In the genomic region with DNA sequence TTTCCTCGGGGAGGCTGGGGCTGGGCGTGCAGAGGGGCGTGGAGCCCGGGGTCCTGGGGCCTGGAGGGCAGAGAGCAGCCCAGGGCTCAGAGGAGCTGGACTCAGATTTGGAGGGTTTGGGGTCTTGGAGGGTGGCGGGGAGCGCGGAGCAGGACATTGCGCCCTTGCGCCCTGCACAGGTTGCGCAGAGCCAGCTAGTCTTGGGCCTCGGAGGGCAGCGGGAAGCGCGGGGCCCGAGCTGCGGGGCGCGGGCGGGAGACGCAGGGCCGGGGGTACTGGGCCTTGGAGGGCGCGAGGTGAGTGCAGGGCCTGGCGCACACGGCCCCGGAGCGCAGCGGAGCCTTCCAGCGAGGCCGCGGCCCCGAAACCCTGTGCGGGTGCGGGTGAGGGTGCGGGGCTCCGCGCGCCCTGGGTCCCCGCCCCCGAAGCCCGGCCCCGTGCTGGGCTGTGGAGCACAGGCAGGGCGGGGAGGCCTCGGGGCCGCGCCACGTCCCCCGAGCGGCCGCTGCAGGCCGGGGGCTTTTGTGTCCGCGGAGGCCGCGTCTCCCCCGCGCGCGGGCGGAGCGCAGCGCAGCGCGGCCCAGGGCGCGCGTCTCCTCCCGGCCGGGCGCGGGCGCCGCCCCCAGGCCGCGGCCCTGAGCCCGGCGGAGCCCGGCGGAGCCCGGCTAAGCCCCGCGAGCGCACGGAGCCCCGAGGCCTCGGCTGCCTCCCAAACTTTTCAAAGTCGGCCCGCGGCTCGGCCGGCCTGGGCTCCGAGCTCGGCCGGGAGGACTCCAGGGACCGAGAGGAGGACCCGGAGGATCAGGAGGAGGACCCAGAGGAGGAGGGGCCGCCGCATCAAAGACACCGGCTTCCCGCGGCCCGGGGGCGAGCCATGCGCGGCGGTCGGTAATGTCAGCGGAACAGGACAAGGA, we compare ENCODE assay signal across 8 mouse cellular contexts. TPM values are rescaled to one million over a fixed set of nuclear protein-coding genes. Genes with fewer than 3 reads are reported as not detected.
DNase-seq lines count a peak whose midpoint lies in the region; ATAC-seq and TF ChIP-seq lines count a peak whose summit lies in the region.

A gene (plus strand): TSS at position 625 of the 914 bp plus-strand sequence.

- ATAC-seq in inflammation-experienced regulatory T-cells, adult 6 months, result no peak

- TF ChIP-seq POLR2A in small intestine, adult 2 months (IDR thresholded peaks at IDR 0.05; ENCODE audit: low read depth, low read length), result no peak

- H3K9me3 ChIP-seq in hindbrain, embryonic 10.5 days, result no peaks in the 10 kb centered on the region

- peak within 1 kb of the TSS; percentile 74 for H3K4me3 ChIP-seq in hindbrain, embryonic 10.5 days
- peak within 1 kb of the TSS; percentile 66 for H3K4me3 ChIP-seq in small intestine, adult 2 months (ENCODE audit: low read depth, low read length)

- peaks cover 34% of the 10 kb centered on the region for H3K4me1 ChIP-seq in hindbrain, embryonic 10.5 days (replicated peaks)
- H3K4me1 ChIP-seq in small intestine, adult 2 months (ENCODE audit: control insufficient read depth, insufficient read depth, insufficient read length, low read length), result no peaks in the 10 kb centered on the region

- H3K36me3 ChIP-seq in hindbrain, embryonic 10.5 days, result peaks cover 17% of the 10 kb centered on the region; the same call in 1 of the 2 replicates
- no peaks in the 10 kb centered on the region for H3K36me3 ChIP-seq in small intestine, adult 2 months (ENCODE audit: control insufficient read depth, insufficient read depth, low read length)

- WGBS in hindbrain, embryonic 10.5 days, result under 1% methylated on average over 108 of the region's 108 CpGs
- 2% methylated on average over 99 of the region's 108 CpGs for WGBS in small intestine, adult 2 months

- intact Hi-C loops in left cerebral cortex, postnatal 14 days (cut with DNase I), result no loop called here

- TF ChIP-seq CTCF in small intestine, adult 2 months (IDR thresholded peaks at IDR 0.05; ENCODE audit: extremely low read depth, insufficient read length, insufficient replicate concordance, low read depth, low read length), result no peak

- DNase-seq in adrenal gland, adult 18-20 months (ENCODE audit: low spot score in 2 of 2), result peak; percentile 44 to 49
- peak; percentile 22 for DNase-seq in cerebellum, adult 9-10 months
- peak in 1 of 2 experiments; percentile 41 for DNase-seq in frontal cortex, adult 2 months (ENCODE audit: extremely low spot score in 1 of 2, low spot score in 1 of 2)
- peak; percentile 77 for DNase-seq in hindbrain, embryonic 10.5 days (ENCODE audit: low spot score)
- peak in 1 of 2 experiments; percentile 45 for DNase-seq in left cerebral cortex, postnatal 14 days (ENCODE audit: low spot score in 2 of 2)
- peak; percentile 68 for DNase-seq in mesoderm, embryonic 11.5 days (ENCODE audit: low read depth, low spot score)

- peaks cover 22% of the 10 kb centered on the region for H3K27me3 ChIP-seq in hindbrain, embryonic 10.5 days (ENCODE audit: insufficient read depth, poor library complexity, severe bottlenecking)
- peaks cover 22% of the 10 kb centered on the region for H3K27me3 ChIP-seq in small intestine, adult 2 months (ENCODE audit: control insufficient read depth, insufficient read depth, low read length)

- peak within 1 kb of the TSS; percentile 95 for H3K27ac ChIP-seq in hindbrain, embryonic 10.5 days
- H3K27ac ChIP-seq in small intestine, adult 2 months (ENCODE audit: insufficient read depth, low read depth, low read length), result no peak within 1 kb of the TSS

RNA-seq across cellular contexts. Expression of the gene that starts here (rescaled TPM):
- total RNA-seq in adrenal gland, adult 18-20 months (2021), result 1 to 10 TPM; 3.4 to 3.7 TPM
- 11.3 and 13.8 TPM in 2 replicates for polyA plus RNA-seq in frontal cortex, adult 2 months (2012; rRNA removed)
- 5.4 and 6.1 TPM in 2 replicates for polyA plus RNA-seq in hindbrain, embryonic 10.5 days (2016; fragmentation: Nextera tagmentation; extraction: Ambion mirVana)
- 10 to 100 TPM; 12.0 to 13.0 TPM for total RNA-seq in left cerebral cortex, postnatal 14 days (2021)
- polyA plus RNA-seq in small intestine, adult 2 months (2012; rRNA removed), result 0.05 and 0.09 TPM in 2 replicates
- not detected for polyA plus RNA-seq in inflammation-experienced regulatory T-cells, adult 6 months (2017; shearing (Covaris generic))
